Mouse (Mus musculus) kidney, postnatal 10 days (tissue): ENCODE results near the gene Itgb8.
A peak's percentile ranks its signal among the peaks of the same experiment; 100 is the strongest.

Experiments used
- DNase-seq: peaks from one replicate; pipeline ENCODE4 v3.0.0; 2021; ENCODE audit warnings: mixed read lengths

Gene Itgb8

GRCm38 (mm10) chr12:119207464-119207801 lies 31.2 kb downstream of the Itgb8 start:
- DNase-seq, result no peak

GRCm38 (mm10) chr12:119206711-119207463 lies 31.7 kb downstream of the Itgb8 start:
- DNase-seq, result peak; percentile 10

GRCm38 (mm10) chr12:119204411-119204810 lies 34.2 kb downstream of the Itgb8 start:
- no peak for DNase-seq

- DNase-seq, result no peak
Measured at GRCm38 (mm10) chr12:119202766-119203165, 35.8 kb downstream of the Itgb8 start.

GRCm38 (mm10) chr12:119195145-119195544 lies 43.5 kb downstream of the Itgb8 start:
- no peak for DNase-seq

GRCm38 (mm10) chr12:119189814-119190213 lies 48.8 kb downstream of the Itgb8 start:
- no peak for DNase-seq

GRCm38 (mm10) chr12:119185441-119185840 lies 53.2 kb downstream of the Itgb8 start:
- no peak for DNase-seq

GRCm38 (mm10) chr12:119182215-119182924 lies 56.2 kb downstream of the Itgb8 start:
- no peak for DNase-seq

GRCm38 (mm10) chr12:119176017-119176416 lies 62.6 kb downstream of the Itgb8 start:
- no peak for DNase-seq

GRCm38 (mm10) chr12:119169828-119170539 lies 68.6 kb downstream of the Itgb8 start:
- DNase-seq, result no peak

- DNase-seq, result peak; percentile 30
Measured at GRCm38 (mm10) chr12:119169143-119169542, 69.5 kb downstream of the Itgb8 start.

- DNase-seq, result no peak
Measured at GRCm38 (mm10) chr12:119165115-119165514, 73.5 kb downstream of the Itgb8 start.

- DNase-seq, result no peak
Measured at GRCm38 (mm10) chr12:119164672-119165071, 73.9 kb downstream of the Itgb8 start.

- DNase-seq, result peak; percentile 8
Measured at GRCm38 (mm10) chr12:119164176-119164575, 74.4 kb downstream of the Itgb8 start.

GRCm38 (mm10) chr12:119160786-119161185 lies 77.8 kb downstream of the Itgb8 start:
- no peak for DNase-seq

GRCm38 (mm10) chr12:119159254-119159933 lies 79.2 kb downstream of the Itgb8 start:
- no peak for DNase-seq

- no peak for DNase-seq
Measured at GRCm38 (mm10) chr12:119157686-119158085, 80.9 kb downstream of the Itgb8 start.

GRCm38 (mm10) chr12:119157068-119157467 lies 81.5 kb downstream of the Itgb8 start:
- DNase-seq, result no peak

GRCm38 (mm10) chr12:119155566-119155965 lies 83.0 kb downstream of the Itgb8 start:
- peak; percentile 23 for DNase-seq

GRCm38 (mm10) chr12:119150956-119151355 lies 87.6 kb downstream of the Itgb8 start:
- no peak for DNase-seq

GRCm38 (mm10) chr12:119147753-119148152 lies 90.8 kb downstream of the Itgb8 start:
- DNase-seq, result no peak

- no peak for DNase-seq
Measured at GRCm38 (mm10) chr12:119146031-119146430, 92.6 kb downstream of the Itgb8 start.

GRCm38 (mm10) chr12:119137946-119138345 lies 100.7 kb downstream of the Itgb8 start:
- no peak for DNase-seq
